ENCODE assay signal across 8 mouse cellular contexts in genomic region chr4:125490661-125491504, GRCm38 (mm10). TPM values are rescaled to one million over a fixed set of nuclear protein-coding genes. Genes with fewer than 3 reads are reported as not detected.
DNase-seq lines count a peak whose midpoint lies in the region; ATAC-seq and TF ChIP-seq lines count a peak whose summit lies in the region.

Grik3 (plus strand) TSS chr4:125490700.

- DNase-seq in gastrocnemius, adult 2 months = no peak
- no peak for DNase-seq in gastrocnemius, postnatal 4 days (ENCODE audit: low spot score in 2 of 2)
- no peak for DNase-seq in MN1 (ENCODE audit: low spot score)
- DNase-seq in lung, adult 2 months = no peak

- peaks cover 10% of the 10 kb centered on the region for H3K4me1 ChIP-seq in ES-Bruce4 (ENCODE audit: control insufficient read depth, insufficient read depth, low read length)
- peaks cover 95% of the 10 kb centered on the region for H3K4me1 ChIP-seq in forebrain, embryonic 15.5 days
- H3K4me1 ChIP-seq in limb, embryonic 13.5 days = peaks cover 23% of the 10 kb centered on the region
- no peaks in the 10 kb centered on the region for H3K4me1 ChIP-seq in lung, adult 2 months (ENCODE audit: control insufficient read depth, insufficient read depth, low read length)

- H3K4me3 ChIP-seq in gastrocnemius, adult 2 months = peak within 1 kb of the TSS; percentile 42
- peak within 1 kb of the TSS; percentile 61 for H3K4me3 ChIP-seq in ES-Bruce4 (ENCODE audit: low read depth, low read length)
- peak within 1 kb of the TSS; percentile 51 for H3K4me3 ChIP-seq in forebrain, embryonic 15.5 days
- peak within 1 kb of the TSS; percentile 41 for H3K4me3 ChIP-seq in limb, embryonic 13.5 days
- no peak within 1 kb of the TSS for H3K4me3 ChIP-seq in lung, adult 2 months (replicated peaks; ENCODE audit: extremely low read depth, low read depth, low read length)

- H3K9me3 ChIP-seq in ES-Bruce4 (replicated peaks; ENCODE audit: control insufficient read depth, insufficient read depth, low read length, poor library complexity, severe bottlenecking) = no peaks in the 10 kb centered on the region
- no peaks in the 10 kb centered on the region for H3K9me3 ChIP-seq in forebrain, embryonic 15.5 days
- no peaks in the 10 kb centered on the region for H3K9me3 ChIP-seq in limb, embryonic 13.5 days

- TF ChIP-seq CTCF in gastrocnemius, adult 2 months (IDR thresholded peaks at IDR 0.05) = no peak
- TF ChIP-seq CTCF in ES-Bruce4 (IDR thresholded peaks at IDR 0.05; ENCODE audit: low read depth, low read length) = no peak
- TF ChIP-seq CTCF in lung, adult 2 months (IDR thresholded peaks at IDR 0.05; ENCODE audit: insufficient read depth, low read length) = no peak

- WGBS in forebrain, embryonic 15.5 days = under 1% methylated on average over 61 of the region's 77 CpGs
- WGBS in limb, embryonic 13.5 days = under 1% methylated on average over 55 of the region's 77 CpGs
- WGBS in lung, adult 2 months = 2% methylated on average over 74 of the region's 77 CpGs

- H3K27ac ChIP-seq in gastrocnemius, adult 2 months = no peak within 1 kb of the TSS
- H3K27ac ChIP-seq in ES-Bruce4 (ENCODE audit: insufficient read depth, low read length) = no peak within 1 kb of the TSS
- peak within 1 kb of the TSS; percentile 94 for H3K27ac ChIP-seq in forebrain, embryonic 15.5 days (replicated peaks)
- H3K27ac ChIP-seq in limb, embryonic 13.5 days = no peak within 1 kb of the TSS

- intact Hi-C loops in gastrocnemius, adult 2 months (cut with DNase I) = no loop called here

- H3K27me3 ChIP-seq in ES-Bruce4 (ENCODE audit: control insufficient read depth, insufficient read depth, low read length, poor library complexity, severe bottlenecking) = peaks cover 14% of the 10 kb centered on the region
- H3K27me3 ChIP-seq in forebrain, embryonic 15.5 days = peaks cover 80% of the 10 kb centered on the region
- H3K27me3 ChIP-seq in limb, embryonic 13.5 days = peaks cover 100% of the 10 kb centered on the region

- H3K4me2 ChIP-seq in forebrain, embryonic 15.5 days (replicated peaks) = peak within 1 kb of the TSS; percentile 57
- H3K4me2 ChIP-seq in limb, embryonic 13.5 days (replicated peaks) = peak within 1 kb of the TSS; percentile 66

- no peak for TF ChIP-seq POLR2A in ES-Bruce4 (IDR thresholded peaks at IDR 0.05; ENCODE audit: insufficient read depth, low read length)
- no peak for TF ChIP-seq POLR2A in lung, adult 2 months (IDR thresholded peaks at IDR 0.05; ENCODE audit: borderline replicate concordance, extremely low read depth, low read depth, low read length)

- H3K9ac ChIP-seq in ES-Bruce4 (ENCODE audit: low read depth, poor library complexity, severe bottlenecking) = peak within 1 kb of the TSS; percentile 81
- peak within 1 kb of the TSS; percentile 76 for H3K9ac ChIP-seq in forebrain, embryonic 15.5 days (replicated peaks)
- peak within 1 kb of the TSS; percentile 39 for H3K9ac ChIP-seq in limb, embryonic 13.5 days

- ATAC-seq in forebrain, embryonic 15.5 days (replicated peaks) = peak; percentile 12; the same call in 1 of the 2 replicates
- ATAC-seq in limb, embryonic 13.5 days (ENCODE audit: low FRiP score, low read depth) = no peak
- ATAC-seq in megakaryocyte, adult 5-6 weeks (ENCODE audit: poor library complexity, severe bottlenecking) = no peak

- no peaks in the 10 kb centered on the region for H3K36me3 ChIP-seq in ES-Bruce4 (ENCODE audit: control insufficient read depth, insufficient read depth, low read length, poor library complexity, severe bottlenecking)
- no peaks in the 10 kb centered on the region for H3K36me3 ChIP-seq in forebrain, embryonic 15.5 days
- H3K36me3 ChIP-seq in limb, embryonic 13.5 days = no peaks in the 10 kb centered on the region

- no peak for TF ChIP-seq EP300 in ES-Bruce4 (IDR thresholded peaks at IDR 0.05; ENCODE audit: insufficient read depth, low read depth, low read length)

RNA-seq across cellular contexts. Expression of gene Grik3, which starts in this region (rescaled TPM):
- under 1 TPM; 0.05 to 0.08 TPM for total RNA-seq in gastrocnemius, adult 2 months (2021)
- total RNA-seq in gastrocnemius, postnatal 4 days (2021) = under 1 TPM; 0.31 to 0.54 TPM
- 10.3 and 12.5 TPM in 2 replicates for polyA plus RNA-seq in ES-Bruce4 (2011; ENCODE audit: insufficient read depth, insufficient read length, low read depth, missing spikeins)
- 7.9 and 8.2 TPM in 2 replicates for polyA plus RNA-seq in forebrain, embryonic 15.5 days (2015; fragmentation: Nextera tagmentation; extraction: Ambion mirVana)
- 0.15 and 0.25 TPM in 2 replicates for polyA plus RNA-seq in limb, embryonic 13.5 days (2015; fragmentation: Nextera tagmentation; extraction: Ambion mirVana)
- not detected in 2 replicates for total RNA-seq in megakaryocyte, adult 5-6 weeks (2015)
- not detected in 2 replicates for total RNA-seq in megakaryocyte, adult 5-6 weeks (2017)
- 0.12 and 0.77 TPM in 2 replicates for polyA plus RNA-seq in lung, adult 2 months (2012; rRNA removed)
